Mouse (Mus musculus): ENCODE results near the gene Slc26a10. TPM values are rescaled to one million over a fixed set of nuclear protein-coding genes. Genes with fewer than 3 reads are reported as not detected.

Slc26a10 gene
- 0.82 and 1.6 TPM in 2 replicates for polyA plus RNA-seq (2012; rRNA removed; ENCODE audit: low replicate concordance)

GRCm38 (mm10) chr10:127179871-127180694 is at the start of gene Slc26a10:
Slc26a10 (minus strand) TSS chr10:127180645.

GRCm38 (mm10) chr10:127211414-127211854 is 31.0 kb upstream of the Slc26a10 start, which contains the start of gene Pip4k2c:
Pip4k2c (minus strand) TSS chr10:127211585.

GRCm38 (mm10) chr10:127195328-127196129 is 15.1 kb upstream of the Slc26a10 start, which contains the start of gene Dtx3:
Dtx3 (minus strand) TSS chr10:127195728.

GRCm38 (mm10) chr10:127189651-127190381 is 9.4 kb upstream of the Slc26a10 start, which contains the start of gene Arhgef25:
Arhgef25 (minus strand) TSS chr10:127190083.

GRCm38 (mm10) chr10:127164631-127165353 is 15.7 kb downstream of the Slc26a10 start, which contains the start of gene B4galnt1:
B4galnt1 (plus strand) TSS chr10:127165225.

Other genes with a start within 250 kb of the Slc26a10 start
- 59.2 and 74.5 TPM in 2 replicates for gene Ctdsp2, start 201.9 kb downstream of the Slc26a10 start, polyA plus RNA-seq (2012; rRNA removed; ENCODE audit: low replicate concordance)
- 0.83 and 9.1 TPM in 2 replicates for gene Avil, start 179.9 kb downstream of the Slc26a10 start, polyA plus RNA-seq (2012; rRNA removed; ENCODE audit: low replicate concordance)
- 31.8 and 44.1 TPM in 2 replicates for gene Tsfm, start 149.8 kb downstream of the Slc26a10 start, polyA plus RNA-seq (2012; rRNA removed; ENCODE audit: low replicate concordance)
- gene Mettl1, start 139.2 kb downstream of the Slc26a10 start, polyA plus RNA-seq (2012; rRNA removed; ENCODE audit: low replicate concordance), result 7.0 and 13.9 TPM in 2 replicates
- 0.58 and 1.6 TPM in 2 replicates for gene Eef1akmt3, start 139.1 kb downstream of the Slc26a10 start, polyA plus RNA-seq (2012; rRNA removed; ENCODE audit: low replicate concordance)
- 0.13 and 0.65 TPM in 2 replicates for gene Cyp27b1, start 132.4 kb downstream of the Slc26a10 start, polyA plus RNA-seq (2012; rRNA removed; ENCODE audit: low replicate concordance)
- 4.3 and 5.4 TPM in 2 replicates for gene March9, start 120.5 kb downstream of the Slc26a10 start, polyA plus RNA-seq (2012; rRNA removed; ENCODE audit: low replicate concordance)
- gene Cdk4, start 117.1 kb downstream of the Slc26a10 start, polyA plus RNA-seq (2012; rRNA removed; ENCODE audit: low replicate concordance), result 76.0 and 80.3 TPM in 2 replicates
- gene Tspan31, start 110.4 kb downstream of the Slc26a10 start, polyA plus RNA-seq (2012; rRNA removed; ENCODE audit: low replicate concordance), result 35.7 and 49.3 TPM in 2 replicates
- 3.5 and 11.0 TPM in 2 replicates for gene Agap2, start 105.4 kb downstream of the Slc26a10 start, polyA plus RNA-seq (2012; rRNA removed; ENCODE audit: low replicate concordance)
- 93.3 and 122 TPM in 2 replicates for gene Os9, start 59.5 kb downstream of the Slc26a10 start, polyA plus RNA-seq (2012; rRNA removed; ENCODE audit: low replicate concordance)
- gene B4galnt1, start 15.4 kb downstream of the Slc26a10 start, polyA plus RNA-seq (2012; rRNA removed; ENCODE audit: low replicate concordance), result 360 and 560 TPM in 2 replicates
- 14.2 and 14.6 TPM in 2 replicates for gene Arhgef25, start 9.4 kb upstream of the Slc26a10 start, polyA plus RNA-seq (2012; rRNA removed; ENCODE audit: low replicate concordance)
- 35.7 and 63.9 TPM in 2 replicates for gene Dtx3, start 15.1 kb upstream of the Slc26a10 start, polyA plus RNA-seq (2012; rRNA removed; ENCODE audit: low replicate concordance)
- gene Pip4k2c, start 30.9 kb upstream of the Slc26a10 start, polyA plus RNA-seq (2012; rRNA removed; ENCODE audit: low replicate concordance), result 17.3 and 27.4 TPM in 2 replicates
- 1.7 and 6.0 TPM in 2 replicates for gene Kif5a, start 82.7 kb upstream of the Slc26a10 start, polyA plus RNA-seq (2012; rRNA removed; ENCODE audit: low replicate concordance)
- gene Dctn2, start 85.7 kb upstream of the Slc26a10 start, polyA plus RNA-seq (2012; rRNA removed; ENCODE audit: low replicate concordance), result 160 and 195 TPM in 2 replicates
- 74.0 and 74.1 TPM in 2 replicates for gene Mbd6, start 108.4 kb upstream of the Slc26a10 start, polyA plus RNA-seq (2012; rRNA removed; ENCODE audit: low replicate concordance)
- gene Mars, start 131.1 kb upstream of the Slc26a10 start, polyA plus RNA-seq (2012; rRNA removed; ENCODE audit: low replicate concordance), result 20.5 and 36.1 TPM in 2 replicates
- 5.5 and 13.7 TPM in 2 replicates for gene Arhgap9, start 141.3 kb upstream of the Slc26a10 start, polyA plus RNA-seq (2012; rRNA removed; ENCODE audit: low replicate concordance)
- 8.0 and 8.8 TPM in 2 replicates for gene Gli1, start 161.3 kb upstream of the Slc26a10 start, polyA plus RNA-seq (2012; rRNA removed; ENCODE audit: low replicate concordance)
- not detected in 2 replicates for gene Inhbe, start 173.8 kb upstream of the Slc26a10 start, polyA plus RNA-seq (2012; rRNA removed; ENCODE audit: low replicate concordance)
- 0.07 and 0.16 TPM in 2 replicates for gene Inhbc, start 189.8 kb upstream of the Slc26a10 start, polyA plus RNA-seq (2012; rRNA removed; ENCODE audit: low replicate concordance)
- 96.4 and 136 TPM in 2 replicates for gene R3hdm2, start 199.7 kb upstream of the Slc26a10 start, polyA plus RNA-seq (2012; rRNA removed; ENCODE audit: low replicate concordance)